9 mouse cellular contexts compared by ENCODE assay signal in genomic region chr6:52987391-52987790, GRCm38 (mm10).
A peak's percentile ranks its signal among the peaks of the same experiment; 100 is the strongest.
DNase-seq lines count a peak whose midpoint lies in the region; ATAC-seq lines count a peak whose summit lies in the region.
"Had no signal": no experiment of that assay in that cellular context is flagged by ENCODE, and none has a peak within 500 bp of the region (broad histone marks: within the 10 kb centered on the region; RNA-seq: fewer than 3 reads in every experiment).

No protein-coding gene starts in this region.

- H3K27me3 ChIP-seq in forebrain, embryonic 11.5 days (ENCODE audit: control insufficient read depth, insufficient read depth, low read length): no peaks in the 10 kb centered on the region
- H3K27me3 ChIP-seq in forebrain, embryonic 13.5 days: 0 out of 2 replicates have a peak, but pooled peaks cover 2% of the 10 kb centered on the region
- H3K27me3 ChIP-seq: neural tube, embryonic 13.5 days had no signal

- H3K9me3 ChIP-seq in forebrain, embryonic 11.5 days (ENCODE audit: control insufficient read depth, low read length): no peaks in the 10 kb centered on the region
- H3K9me3 ChIP-seq in forebrain, embryonic 13.5 days (replicated peaks): no peaks in the 10 kb centered on the region
- H3K9me3 ChIP-seq: neural tube, embryonic 13.5 days had no signal

- no peak overlapping the region for H3K9ac ChIP-seq in forebrain, embryonic 11.5 days (ENCODE audit: low read length)
- H3K9ac ChIP-seq in forebrain, embryonic 13.5 days: no peak overlapping the region
- H3K9ac ChIP-seq: neural tube, embryonic 13.5 days had no signal

- peak; percentile 62 for DNase-seq in forebrain, embryonic 11.5 days (ENCODE audit: low spot score)
- DNase-seq in left cerebral cortex, postnatal 4 days: peak; percentile 31
- DNase-seq in left cerebral cortex, adult 11 months (ENCODE audit: low spot score): no peak
- DNase-seq in adrenal gland, postnatal 36 days: peak; percentile 29 to 48
- peak; percentile 57 for DNase-seq in heart, postnatal 4 days
- peak; percentile 69 for DNase-seq in retina, postnatal 1 day

- H3K4me3 ChIP-seq in forebrain, embryonic 11.5 days (ENCODE audit: low read depth, low read length): no peak overlapping the region
- H3K4me3 ChIP-seq in forebrain, embryonic 13.5 days: no peak overlapping the region
- H3K4me3 ChIP-seq: neural tube, embryonic 13.5 days had no signal

- H3K36me3 ChIP-seq in forebrain, embryonic 11.5 days (ENCODE audit: control insufficient read depth, insufficient read depth, low read length): no peaks in the 10 kb centered on the region
- H3K36me3 ChIP-seq in forebrain, embryonic 13.5 days (ENCODE audit: poor library complexity, severe bottlenecking): no peaks in the 10 kb centered on the region
- H3K36me3 ChIP-seq: neural tube, embryonic 13.5 days had no signal

- no peak for ATAC-seq in forebrain, embryonic 11.5 days (replicated peaks; ENCODE audit: low FRiP score)
- no peak for ATAC-seq in forebrain, embryonic 13.5 days
- ATAC-seq in monocyte, adult 5-6 weeks (replicated peaks; ENCODE audit: insufficient number of reproducible peaks, low FRiP score, low TSS enrichment, poor library complexity, severe bottlenecking): no peak

- no peak overlapping the region for H3K4me2 ChIP-seq in forebrain, embryonic 11.5 days (ENCODE audit: low read depth, low read length, severe bottlenecking)
- H3K4me2 ChIP-seq in forebrain, embryonic 13.5 days: no peak overlapping the region
- H3K4me2 ChIP-seq: neural tube, embryonic 13.5 days had no signal

- WGBS in forebrain, embryonic 11.5 days: 62% methylated on average over 4 of the region's 4 CpGs
- WGBS in forebrain, embryonic 13.5 days: 56% methylated on average over 4 of the region's 4 CpGs

- no peak overlapping the region for H3K27ac ChIP-seq in forebrain, embryonic 11.5 days (ENCODE audit: low read depth, low read length)
- no peak overlapping the region for H3K27ac ChIP-seq in forebrain, embryonic 13.5 days
- H3K27ac ChIP-seq: neural tube, embryonic 13.5 days had no signal

- no peaks in the 10 kb centered on the region for H3K4me1 ChIP-seq in forebrain, embryonic 11.5 days (replicated peaks; ENCODE audit: control insufficient read depth, insufficient read depth, low read length)
- H3K4me1 ChIP-seq in forebrain, embryonic 13.5 days: no peaks in the 10 kb centered on the region

- intact Hi-C loops in left cerebral cortex, postnatal 4 days (cut with DNase I): no loop called here
